Mouse (Mus musculus) spleen, postnatal 10 days (tissue): ENCODE data around the gene Tomt.

Experiments used
- DNase-seq, 2 experiments: peaks; one replicate each; pipeline ENCODE4 v3.0.0; 2021 to 2022; ENCODE audit warnings: low spot score in 2 of 2

The Tomt gene

GRCm38 (mm10) chr7:101857094-101857493 is 49.1 kb downstream of the Tomt start, which contains the start of gene Folr2:
Folr2 (minus strand) TSS chr7:101857194.
- no peak for DNase-seq

GRCm38 (mm10) chr7:101853816-101854215 is 52.3 kb downstream of the Tomt start:
- no peak for DNase-seq

GRCm38 (mm10) chr7:101852846-101853245 is 53.3 kb downstream of the Tomt start:
- no peak for DNase-seq

- DNase-seq, result no peak
Measured at GRCm38 (mm10) chr7:101851689-101852088, 54.5 kb downstream of the Tomt start.
